In genomic region chrX:66526842-66527623, GRCm38 (mm10) we compare ENCODE assay signal across 16 mouse cellular contexts.
DNase-seq lines count a peak whose midpoint lies in the region; ATAC-seq lines count a peak whose summit lies in the region.
"Had no signal": no experiment of that assay in that cellular context is flagged by ENCODE, and none has a peak within 500 bp of the region (broad histone marks: within the 10 kb centered on the region; RNA-seq: fewer than 3 reads in every experiment).

No protein-coding gene starts in this region.

- H3K9me3 ChIP-seq in hindbrain, embryonic 12.5 days (replicated peaks): no peaks in the 10 kb centered on the region
- no peaks in the 10 kb centered on the region for H3K9me3 ChIP-seq in hindbrain, embryonic 11.5 days (ENCODE audit: control insufficient read depth, low read length)
- H3K9me3 ChIP-seq in midbrain, embryonic 15.5 days: no peaks in the 10 kb centered on the region
- no peaks in the 10 kb centered on the region for H3K9me3 ChIP-seq in midbrain, embryonic 10.5 days (replicated peaks)
- H3K9me3 ChIP-seq in forebrain, embryonic 13.5 days (replicated peaks): no peaks in the 10 kb centered on the region
- H3K9me3 ChIP-seq: embryonic facial prominence, embryonic 13.5 days; heart, embryonic 10.5 days had no signal

- WGBS in hindbrain, embryonic 12.5 days: 72% methylated on average over 3 of the region's 3 CpGs
- 76% methylated on average over 3 of the region's 3 CpGs for WGBS in hindbrain, embryonic 11.5 days
- 61% methylated on average over 3 of the region's 3 CpGs for WGBS in midbrain, embryonic 15.5 days
- WGBS in midbrain, embryonic 10.5 days: 87% methylated on average over 3 of the region's 3 CpGs
- 46% methylated on average over 3 of the region's 3 CpGs for WGBS in forebrain, embryonic 13.5 days

- no peaks in the 10 kb centered on the region for H3K4me1 ChIP-seq in hindbrain, embryonic 12.5 days
- no peaks in the 10 kb centered on the region for H3K4me1 ChIP-seq in hindbrain, embryonic 11.5 days (replicated peaks; ENCODE audit: control insufficient read depth, insufficient read depth, low read length)
- no peaks in the 10 kb centered on the region for H3K4me1 ChIP-seq in midbrain, embryonic 15.5 days
- no peaks in the 10 kb centered on the region for H3K4me1 ChIP-seq in midbrain, embryonic 10.5 days
- peaks cover 5% of the 10 kb centered on the region; the same call in 1 of the 2 replicates for H3K4me1 ChIP-seq in forebrain, embryonic 13.5 days
- H3K4me1 ChIP-seq: embryonic facial prominence, embryonic 13.5 days; heart, embryonic 10.5 days had no signal

- DNase-seq in hindbrain, embryonic 11.5 days (ENCODE audit: low spot score): no peak
- no peak for DNase-seq in midbrain, embryonic 10.5 days (ENCODE audit: low spot score)
- DNase-seq in kidney, postnatal 14 days: peak; percentile 2
- DNase-seq: cerebellum, postnatal 14 days; gastrocnemius, adult 2 months; heart, postnatal 36 days; thymus, postnatal 36 days had no signal

- no peak overlapping the region for H3K9ac ChIP-seq in hindbrain, embryonic 12.5 days
- H3K9ac ChIP-seq in hindbrain, embryonic 11.5 days (ENCODE audit: low read depth, low read length): no peak overlapping the region
- no peak overlapping the region for H3K9ac ChIP-seq in midbrain, embryonic 15.5 days
- H3K9ac ChIP-seq in forebrain, embryonic 13.5 days: no peak overlapping the region
- H3K9ac ChIP-seq: embryonic facial prominence, embryonic 13.5 days had no signal

- no peak overlapping the region for H3K4me3 ChIP-seq in hindbrain, embryonic 12.5 days
- H3K4me3 ChIP-seq in hindbrain, embryonic 11.5 days (ENCODE audit: low read depth, low read length): no peak overlapping the region
- H3K4me3 ChIP-seq in midbrain, embryonic 15.5 days: no peak overlapping the region
- no peak overlapping the region for H3K4me3 ChIP-seq in midbrain, embryonic 10.5 days
- H3K4me3 ChIP-seq in forebrain, embryonic 13.5 days: no peak overlapping the region
- H3K4me3 ChIP-seq: embryonic facial prominence, embryonic 13.5 days; gastrocnemius, adult 2 months; heart, embryonic 10.5 days; layer of hippocampus, adult 2 months had no signal

- no peak overlapping the region for H3K27ac ChIP-seq in hindbrain, embryonic 12.5 days
- no peak overlapping the region for H3K27ac ChIP-seq in hindbrain, embryonic 11.5 days (ENCODE audit: low read depth, low read length)
- no peak overlapping the region for H3K27ac ChIP-seq in midbrain, embryonic 15.5 days
- H3K27ac ChIP-seq in midbrain, embryonic 10.5 days (replicated peaks): no peak overlapping the region
- H3K27ac ChIP-seq in forebrain, embryonic 13.5 days: no peak overlapping the region
- H3K27ac ChIP-seq: embryonic facial prominence, embryonic 13.5 days; gastrocnemius, adult 2 months; heart, embryonic 10.5 days; layer of hippocampus, adult 2 months had no signal

- H3K4me2 ChIP-seq in hindbrain, embryonic 12.5 days (replicated peaks): no peak overlapping the region
- no peak overlapping the region for H3K4me2 ChIP-seq in hindbrain, embryonic 11.5 days (replicated peaks; ENCODE audit: low read depth, low read length)
- H3K4me2 ChIP-seq in midbrain, embryonic 15.5 days: no peak overlapping the region
- no peak overlapping the region for H3K4me2 ChIP-seq in forebrain, embryonic 13.5 days
- H3K4me2 ChIP-seq: embryonic facial prominence, embryonic 13.5 days; liver, embryonic 11.5 days; midbrain, embryonic 11.5 days had no signal

- no peaks in the 10 kb centered on the region for H3K27me3 ChIP-seq in hindbrain, embryonic 12.5 days
- no peaks in the 10 kb centered on the region for H3K27me3 ChIP-seq in hindbrain, embryonic 11.5 days (ENCODE audit: control insufficient read depth, insufficient read depth, low read length)
- H3K27me3 ChIP-seq in midbrain, embryonic 15.5 days (replicated peaks): no peaks in the 10 kb centered on the region
- no peaks in the 10 kb centered on the region for H3K27me3 ChIP-seq in midbrain, embryonic 10.5 days (ENCODE audit: low read depth, poor library complexity, severe bottlenecking)
- no peaks in the 10 kb centered on the region for H3K27me3 ChIP-seq in forebrain, embryonic 13.5 days
- H3K27me3 ChIP-seq: embryonic facial prominence, embryonic 13.5 days had no signal

- H3K36me3 ChIP-seq in hindbrain, embryonic 12.5 days: no peaks in the 10 kb centered on the region
- no peaks in the 10 kb centered on the region for H3K36me3 ChIP-seq in hindbrain, embryonic 11.5 days (ENCODE audit: control insufficient read depth, insufficient read depth, low read length)
- H3K36me3 ChIP-seq in midbrain, embryonic 15.5 days (replicated peaks): no peaks in the 10 kb centered on the region
- H3K36me3 ChIP-seq in midbrain, embryonic 10.5 days: no peaks in the 10 kb centered on the region
- no peaks in the 10 kb centered on the region for H3K36me3 ChIP-seq in forebrain, embryonic 13.5 days (ENCODE audit: poor library complexity, severe bottlenecking)
- H3K36me3 ChIP-seq: embryonic facial prominence, embryonic 13.5 days; heart, embryonic 10.5 days had no signal

- ATAC-seq in hindbrain, embryonic 12.5 days (ENCODE audit: low FRiP score): peak; percentile 50; the same call in 1 of the 2 replicates
- no peak for ATAC-seq in hindbrain, embryonic 11.5 days (ENCODE audit: low FRiP score)
- ATAC-seq in midbrain, embryonic 15.5 days (replicated peaks): 0 out of 2 replicates have a peak, but pooled peaks have one; percentile 30
- peak; percentile 55; the same call in 1 of the 2 replicates for ATAC-seq in forebrain, embryonic 13.5 days
- no peak for ATAC-seq in megakaryocyte-erythroid progenitor cell, adult 5-6 weeks (replicated peaks; ENCODE audit: low FRiP score, low TSS enrichment, poor library complexity, severe bottlenecking)

Comparison
In these comparisons a context has a peak if more than half of its experiments do, and no peak if none do; other contexts are left out.
1. ATAC-seq: peak in hindbrain, embryonic 12.5 days (single experiment), midbrain, embryonic 15.5 days (single experiment) and forebrain, embryonic 13.5 days (single experiment); none in hindbrain, embryonic 11.5 days (single experiment) and megakaryocyte-erythroid progenitor cell, adult 5-6 weeks (single experiment).